Mouse (Mus musculus): ENCODE data around the gene Cap1.
A peak's percentile ranks its signal among the peaks of the same experiment; 100 is the strongest.

Gene Cap1

GRCm38 (mm10) chr4:122886579-122887254, 861 bp upstream of the Cap1 start:
- no peak for DNase-seq

- DNase-seq = peak in 1 of 2 experiments; percentile 30
Observed at GRCm38 (mm10) chr4:122884481-122885340, 1.1 kb downstream of the Cap1 start.

DNA sequence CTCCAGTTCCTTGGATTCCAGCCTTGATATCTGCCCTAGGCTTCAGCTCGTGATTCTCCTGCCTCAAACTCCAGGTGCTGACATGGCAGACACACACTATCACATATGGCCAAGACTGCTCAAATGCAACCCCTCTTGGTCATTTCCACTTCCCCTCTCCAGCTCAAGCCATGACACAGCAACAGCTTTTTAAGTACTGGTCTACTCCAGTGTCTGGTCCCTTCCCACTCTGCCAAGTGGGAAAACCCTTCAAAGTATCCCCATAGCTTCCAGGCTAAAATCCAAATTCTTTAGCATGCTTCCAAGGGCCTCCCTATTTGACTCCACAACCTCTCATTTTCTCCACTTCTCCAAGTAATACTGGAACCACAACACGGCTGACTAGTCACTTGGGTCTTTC, 1.8 kb downstream of the Cap1 start:
- DNase-seq = no peak

DNA sequence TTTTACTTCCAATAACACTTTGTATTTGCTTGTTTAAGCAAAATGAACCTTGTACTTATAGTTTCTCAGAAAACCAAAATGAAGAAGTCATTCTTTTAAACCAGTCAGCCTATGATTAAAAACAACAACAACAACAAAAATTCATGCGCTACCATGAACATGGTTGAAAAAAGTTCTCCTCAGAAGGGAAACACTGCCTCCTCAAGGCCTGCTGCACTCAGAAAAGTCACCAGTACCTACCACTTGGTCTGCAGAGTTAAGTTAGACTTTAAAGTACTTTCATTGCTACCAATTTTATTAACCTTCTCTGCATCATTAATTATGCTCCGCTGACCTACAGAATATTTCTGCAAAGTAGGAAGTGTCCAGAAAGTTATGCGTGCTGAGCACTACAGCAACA, 2.6 kb downstream of the Cap1 start:
- DNase-seq = no peak

- no peak for DNase-seq
Observed at GRCm38 (mm10) chr4:122882544-122882943, 3.3 kb downstream of the Cap1 start.

- no peak for DNase-seq
Observed at GRCm38 (mm10) chr4:122878333-122879070, 7.4 kb downstream of the Cap1 start.

DNA sequence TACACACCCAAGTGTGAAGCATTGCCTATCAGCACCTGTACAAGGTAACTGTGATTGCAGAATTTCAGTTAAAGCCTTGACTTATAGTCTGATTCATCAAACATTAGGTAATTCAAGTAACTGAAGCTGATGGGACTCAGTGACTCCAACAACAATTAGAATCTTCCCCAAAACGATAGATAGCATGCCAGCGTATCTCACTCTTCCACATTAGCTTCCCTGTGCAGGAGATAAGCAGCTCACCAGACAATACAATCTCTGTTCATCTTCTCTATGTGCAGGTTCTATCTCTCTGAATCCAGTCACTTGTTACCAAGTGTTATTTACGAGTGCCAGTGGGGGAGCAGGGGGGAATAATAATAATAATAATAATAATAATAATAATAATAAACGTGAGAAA, 12.3 kb downstream of the Cap1 start:
- no peak for DNase-seq

DNA sequence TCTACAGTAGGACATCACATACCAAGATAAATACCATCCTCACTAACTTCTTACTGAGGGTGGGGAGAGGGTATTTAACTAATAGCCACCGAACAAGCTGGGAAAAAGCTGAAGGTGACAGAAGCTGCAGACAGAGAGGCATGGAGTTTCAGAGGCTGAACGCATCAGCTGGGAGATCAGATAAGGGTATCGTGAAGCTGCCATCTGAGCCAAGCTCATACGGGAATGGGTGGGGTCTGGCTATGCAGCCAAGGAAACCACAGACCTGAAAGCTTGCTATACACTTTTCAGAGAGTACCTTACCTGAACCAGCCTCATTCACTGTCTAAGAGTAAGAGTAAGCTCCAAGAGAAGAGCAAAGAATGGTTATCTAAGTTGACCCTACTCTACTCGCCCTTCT, 12.9 kb downstream of the Cap1 start:
- no peak for DNase-seq

GRCm38 (mm10) chr4:122871989-122872388, 13.9 kb downstream of the Cap1 start:
- DNase-seq = no peak

GRCm38 (mm10) chr4:122871269-122871668, 14.6 kb downstream of the Cap1 start:
- DNase-seq = no peak

DNA sequence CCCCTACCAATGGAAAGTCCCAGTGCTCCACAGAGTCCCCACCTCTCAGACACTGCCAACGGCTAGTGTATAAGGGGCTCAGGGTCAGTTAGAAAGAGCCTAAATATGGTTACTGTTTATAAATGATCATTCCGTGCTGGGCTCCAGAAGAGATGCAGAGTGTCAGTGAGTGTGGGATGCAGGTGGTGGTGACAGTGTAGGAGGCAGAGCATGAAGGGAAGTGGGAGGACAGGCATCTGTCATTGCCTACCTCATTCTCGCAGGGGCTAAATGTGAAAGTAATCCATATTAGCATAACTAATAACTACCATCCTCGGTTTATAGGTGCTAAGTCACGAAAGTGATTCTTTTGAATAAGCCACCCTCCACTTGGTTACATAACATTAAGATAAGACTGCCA, 15.1 kb downstream of the Cap1 start:
- DNase-seq = no peak

- DNase-seq = peak; percentile 32 to 41
Observed at GRCm38 (mm10) chr4:122870027-122870426, 15.8 kb downstream of the Cap1 start.

- DNase-seq = no peak
Observed at GRCm38 (mm10) chr4:122868041-122868440, 17.8 kb downstream of the Cap1 start.

GRCm38 (mm10) chr4:122861836-122862235, 24.0 kb downstream of the Cap1 start:
- DNase-seq = no peak

GRCm38 (mm10) chr4:122859096-122859674, 26.7 kb downstream of the Cap1 start:
- DNase-seq = no peak

DNA sequence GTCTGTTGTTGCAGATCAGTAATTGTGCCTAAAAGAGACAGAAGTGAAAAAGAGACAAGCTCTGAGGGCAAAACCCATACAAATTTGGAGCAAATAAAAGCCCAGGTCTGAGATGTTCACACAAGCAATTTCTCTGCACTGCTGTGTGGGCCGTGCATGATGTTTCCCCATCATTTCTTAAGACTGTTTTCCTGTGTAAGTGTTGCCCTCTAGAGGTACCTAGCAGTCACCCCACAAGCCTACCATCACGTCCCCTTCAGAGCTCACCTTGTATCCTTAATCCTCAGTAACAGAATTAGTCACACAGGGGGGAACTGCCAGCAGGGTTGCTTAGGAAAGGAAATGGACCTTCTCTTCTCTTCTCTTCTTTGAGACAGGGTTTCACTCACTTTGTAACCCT, 27.9 kb downstream of the Cap1 start:
- DNase-seq = no peak

GRCm38 (mm10) chr4:122854770-122855169, 31.1 kb downstream of the Cap1 start:
- no peak for DNase-seq

- no peak for DNase-seq
Observed at GRCm38 (mm10) chr4:122853691-122854090, 32.2 kb downstream of the Cap1 start.

DNA sequence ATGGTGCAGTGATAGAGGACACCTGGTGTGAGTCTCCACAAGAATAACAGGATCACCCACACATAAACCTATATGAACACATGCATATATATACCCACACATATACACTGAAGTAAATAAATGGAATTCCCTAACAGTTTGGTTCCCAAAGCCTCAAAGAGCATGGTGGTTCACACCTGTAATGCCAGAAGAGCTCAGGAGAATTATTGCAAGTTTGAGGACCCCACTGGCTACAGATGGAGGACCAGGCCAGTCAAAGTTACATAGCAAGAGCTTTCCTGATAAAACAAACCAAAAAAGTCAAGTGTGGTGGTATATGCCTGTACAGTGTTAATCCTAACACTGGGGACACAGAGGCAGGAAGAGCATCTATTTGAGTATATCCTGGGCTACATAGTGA, 34.3 kb downstream of the Cap1 start:
- DNase-seq = no peak

GRCm38 (mm10) chr4:122848150-122848621, 37.7 kb downstream of the Cap1 start:
- DNase-seq = no peak

GRCm38 (mm10) chr4:122838416-122838815, 47.4 kb downstream of the Cap1 start:
- no peak for DNase-seq

DNA sequence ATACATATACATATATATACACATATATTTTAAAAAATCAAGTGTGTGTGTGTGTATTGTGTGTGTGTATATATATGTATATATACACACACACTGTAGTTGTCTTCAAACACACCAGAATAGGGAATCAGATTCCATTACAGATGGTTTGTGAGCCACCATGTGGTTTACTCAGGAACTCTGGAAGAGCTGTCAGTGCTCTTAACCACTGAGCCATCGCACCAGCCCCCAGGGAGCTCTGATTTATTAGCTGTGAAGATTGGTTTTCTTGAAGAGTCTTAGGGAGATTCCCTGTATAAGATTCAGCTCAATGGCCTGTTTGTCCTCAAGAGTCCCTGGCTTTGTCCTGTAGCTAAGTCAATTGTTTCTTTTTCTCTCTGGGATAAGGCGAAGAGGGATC, 47.9 kb downstream of the Cap1 start:
- DNase-seq = no peak

DNA sequence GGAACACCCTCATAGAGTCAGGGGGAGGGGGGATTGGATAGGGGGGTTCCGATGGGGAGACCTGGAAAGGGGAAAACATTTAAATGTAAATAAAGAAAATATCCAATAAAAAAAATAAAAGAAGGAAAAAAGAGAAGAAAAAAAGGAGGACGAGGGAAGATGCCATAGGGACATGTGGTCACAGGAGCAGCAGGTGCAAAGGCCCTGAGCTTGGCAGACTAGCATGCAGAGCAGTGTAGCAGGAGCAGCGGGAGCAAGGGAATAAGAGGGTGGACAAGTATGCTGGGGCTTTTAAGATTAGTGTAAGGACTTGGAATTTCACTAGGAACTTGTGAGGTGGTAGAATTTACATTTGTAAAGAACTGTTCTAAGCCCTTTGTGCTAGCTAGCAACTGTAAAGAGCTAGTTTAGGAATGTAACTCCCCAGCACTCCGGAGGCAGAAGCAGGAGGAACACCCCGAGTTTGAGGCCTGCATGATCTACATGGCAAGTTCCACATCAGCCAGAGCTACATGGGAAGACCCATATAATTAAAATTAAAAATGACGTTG, 48.6 kb downstream of the Cap1 start:
- DNase-seq = no peak
